Comparison of ENCODE assay signal across 8 mouse cellular contexts in genomic region chr13:24830756-24831352, GRCm38 (mm10). TPM values are rescaled to one million over a fixed set of nuclear protein-coding genes. Genes with fewer than 3 reads are reported as not detected.
DNase-seq lines count a peak whose midpoint lies in the region; ATAC-seq lines count a peak whose summit lies in the region.

No protein-coding gene starts in this region.

- H3K27ac ChIP-seq in lung, embryonic 15.5 days: peak overlapping the region; percentile 72
- H3K27ac ChIP-seq in hindbrain, embryonic 12.5 days: peak overlapping the region; percentile 89; the same call in 1 of the 2 replicates

- ATAC-seq in lung, embryonic 15.5 days (ENCODE audit: borderline replicate concordance, extremely low read depth, low FRiP score, low TSS enrichment): no peak
- no peak for ATAC-seq in hindbrain, embryonic 12.5 days (ENCODE audit: low FRiP score)
- ATAC-seq in megakaryocyte, adult 5-6 weeks (ENCODE audit: poor library complexity, severe bottlenecking): peak; percentile 4; the same call in 1 of the 2 replicates

- DNase-seq in lung, postnatal 25 days (ENCODE audit: low spot score): no peak
- peak; percentile 19 for DNase-seq in embryo, embryonic 10 days (ENCODE audit: low spot score)
- DNase-seq in thymus, postnatal 36 days: peak; percentile 8 to 11
- DNase-seq in layer of hippocampus, postnatal 10 days (ENCODE audit: low spot score in 2 of 2): no peak
- no peak for DNase-seq in cerebellum, postnatal 4 days (ENCODE audit: low spot score in 2 of 2)

- peaks cover 22% of the 10 kb centered on the region for H3K4me1 ChIP-seq in lung, embryonic 15.5 days
- H3K4me1 ChIP-seq in hindbrain, embryonic 12.5 days: peaks cover 24% of the 10 kb centered on the region

- H3K9ac ChIP-seq in lung, embryonic 15.5 days: peak overlapping the region; percentile 96
- peak overlapping the region; percentile 62 for H3K9ac ChIP-seq in hindbrain, embryonic 12.5 days

- no peaks in the 10 kb centered on the region for H3K27me3 ChIP-seq in lung, embryonic 15.5 days
- H3K27me3 ChIP-seq in hindbrain, embryonic 12.5 days: no peaks in the 10 kb centered on the region

- H3K9me3 ChIP-seq in lung, embryonic 15.5 days: no peaks in the 10 kb centered on the region
- no peaks in the 10 kb centered on the region for H3K9me3 ChIP-seq in hindbrain, embryonic 12.5 days (replicated peaks)

- 3% methylated on average over 20 of the region's 20 CpGs for WGBS in lung, embryonic 15.5 days
- WGBS in hindbrain, embryonic 12.5 days: 4% methylated on average over 20 of the region's 20 CpGs

- H3K4me2 ChIP-seq in lung, embryonic 15.5 days: peak overlapping the region; percentile 74
- H3K4me2 ChIP-seq in hindbrain, embryonic 12.5 days (replicated peaks): peak overlapping the region; percentile 70

- no peaks in the 10 kb centered on the region for H3K36me3 ChIP-seq in lung, embryonic 15.5 days
- H3K36me3 ChIP-seq in hindbrain, embryonic 12.5 days: no peaks in the 10 kb centered on the region

- H3K4me3 ChIP-seq in lung, embryonic 15.5 days: peak overlapping the region; percentile 95
- peak overlapping the region; percentile 91 for H3K4me3 ChIP-seq in hindbrain, embryonic 12.5 days

RNA-seq across cellular contexts. Expression of gene Acot13, which starts 0.5 kb away (rescaled TPM):
- polyA plus RNA-seq in lung, embryonic 15.5 days (2015; fragmentation: Nextera tagmentation; extraction: Ambion mirVana): 65.4 and 68.6 TPM in 2 replicates
- polyA plus RNA-seq in hindbrain, embryonic 12.5 days (2016; fragmentation: Nextera tagmentation; extraction: Ambion mirVana): 39.7 and 50.8 TPM in 2 replicates
- 26.7 and 27.1 TPM in 2 replicates for total RNA-seq in megakaryocyte, adult 5-6 weeks (2015)
- 26.1 and 30.3 TPM in 2 replicates for total RNA-seq in megakaryocyte, adult 5-6 weeks (2017)
- total RNA-seq in layer of hippocampus, postnatal 10 days (2021): 10 to 100 TPM; 58.7 to 66.6 TPM

RNA-seq across cellular contexts. Expression of gene Tdp2, which starts 0.6 kb away (rescaled TPM):
- 57.6 and 58.9 TPM in 2 replicates for polyA plus RNA-seq in lung, embryonic 15.5 days (2015; fragmentation: Nextera tagmentation; extraction: Ambion mirVana)
- 59.5 and 61.6 TPM in 2 replicates for polyA plus RNA-seq in hindbrain, embryonic 12.5 days (2016; fragmentation: Nextera tagmentation; extraction: Ambion mirVana)
- total RNA-seq in megakaryocyte, adult 5-6 weeks (2015): 45.4 and 47.7 TPM in 2 replicates
- 32.9 and 35.6 TPM in 2 replicates for total RNA-seq in megakaryocyte, adult 5-6 weeks (2017)
- 10 to 100 TPM; 25.1 to 26.2 TPM for total RNA-seq in layer of hippocampus, postnatal 10 days (2021)

RNA-seq across cellular contexts. Expression of gene D130043K22Rik, which starts 14.1 kb away (rescaled TPM):
- 0.13 and 0.25 TPM in 2 replicates for polyA plus RNA-seq in lung, embryonic 15.5 days (2015; fragmentation: Nextera tagmentation; extraction: Ambion mirVana)
- polyA plus RNA-seq in hindbrain, embryonic 12.5 days (2016; fragmentation: Nextera tagmentation; extraction: Ambion mirVana): 1.9 and 2.3 TPM in 2 replicates
- total RNA-seq in megakaryocyte, adult 5-6 weeks (2015): not detected in 2 replicates
- total RNA-seq in megakaryocyte, adult 5-6 weeks (2017): not detected in 2 replicates
- total RNA-seq in layer of hippocampus, postnatal 10 days (2021): 10 to 100 TPM; 28.2 to 31.4 TPM

RNA-seq across cellular contexts. Expression of gene BC005537, which starts 29.4 kb away (rescaled TPM):
- 16.8 and 19.0 TPM in 2 replicates for polyA plus RNA-seq in lung, embryonic 15.5 days (2015; fragmentation: Nextera tagmentation; extraction: Ambion mirVana)
- 16.5 and 20.8 TPM in 2 replicates for polyA plus RNA-seq in hindbrain, embryonic 12.5 days (2016; fragmentation: Nextera tagmentation; extraction: Ambion mirVana)
- total RNA-seq in megakaryocyte, adult 5-6 weeks (2015): 222 and 241 TPM in 2 replicates
- total RNA-seq in megakaryocyte, adult 5-6 weeks (2017): 97.2 and 116 TPM in 2 replicates
- total RNA-seq in layer of hippocampus, postnatal 10 days (2021): 100 to 1,000 TPM; 212 to 224 TPM

Comparison
In these comparisons a context has a peak if more than half of its experiments do, and no peak if none do; other contexts are left out.
1. DNase-seq: peak in embryo, embryonic 10 days (single experiment) and thymus, postnatal 36 days (2 of 2); none in lung, postnatal 25 days (single experiment), layer of hippocampus, postnatal 10 days (0 of 2) and cerebellum, postnatal 4 days (0 of 2).
2. RNA of gene D130043K22Rik, which starts 14.1 kb away (total RNA-seq): 28.2 to 31.4 TPM in layer of hippocampus, postnatal 10 days; not detected in megakaryocyte, adult 5-6 weeks; every median in the first group is over 10 times any median in the second.